9 mouse cellular contexts compared by ENCODE assay signal in the genomic region with DNA sequence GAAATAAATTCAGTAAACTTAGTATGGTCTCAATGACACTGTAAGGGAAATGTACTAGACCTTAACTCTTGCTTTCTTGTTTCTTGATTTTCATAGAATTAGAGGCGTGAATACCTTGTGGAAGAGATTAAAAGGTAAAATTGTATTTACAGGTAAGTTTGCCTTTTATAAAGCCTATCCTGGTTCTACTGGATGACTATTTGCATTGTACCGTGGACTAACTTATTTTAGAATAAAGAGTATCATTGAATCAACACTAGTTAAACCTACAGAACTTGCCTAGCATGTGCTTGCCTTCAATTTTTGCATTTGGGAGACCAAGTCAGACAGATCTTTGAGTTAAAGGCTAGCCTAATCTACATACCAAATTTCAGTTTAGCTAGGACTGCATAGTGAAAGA. TPM values are rescaled to one million over a fixed set of nuclear protein-coding genes. Genes with fewer than 3 reads are reported as not detected.
DNase-seq lines count a peak whose midpoint lies in the region; ATAC-seq lines count a peak whose summit lies in the region.
"Had no signal": no experiment of that assay in that cellular context is flagged by ENCODE, and none has a peak within 500 bp of the region (broad histone marks: within the 10 kb centered on the region; RNA-seq: fewer than 3 reads in every experiment).

No protein-coding gene starts in this region.

- H3K27me3 ChIP-seq in lung, embryonic 15.5 days: no peaks in the 10 kb centered on the region
- H3K27me3 ChIP-seq in forebrain, embryonic 10.5 days (ENCODE audit: poor library complexity, severe bottlenecking): no peaks in the 10 kb centered on the region
- H3K27me3 ChIP-seq in limb, embryonic 11.5 days (ENCODE audit: control insufficient read depth, insufficient read depth, low read length): no peaks in the 10 kb centered on the region
- no peaks in the 10 kb centered on the region for H3K27me3 ChIP-seq in neural tube, embryonic 15.5 days (replicated peaks)

- H3K9me3 ChIP-seq in lung, embryonic 15.5 days: no peaks in the 10 kb centered on the region
- peaks cover 7% of the 10 kb centered on the region; the same call in 1 of the 2 replicates for H3K9me3 ChIP-seq in forebrain, embryonic 10.5 days
- H3K9me3 ChIP-seq in limb, embryonic 11.5 days (ENCODE audit: control insufficient read depth, low read length): no peaks in the 10 kb centered on the region
- no peaks in the 10 kb centered on the region for H3K9me3 ChIP-seq in neural tube, embryonic 15.5 days (replicated peaks)

- no peak for DNase-seq in lung, postnatal 25 days (ENCODE audit: low spot score)
- no peak for DNase-seq in forebrain, embryonic 10.5 days (ENCODE audit: extremely low spot score, low spot score)
- no peak for DNase-seq in limb, embryonic 11.5 days (ENCODE audit: low spot score)
- no peak for DNase-seq in cerebellum, postnatal 4 days (ENCODE audit: low spot score in 2 of 2)
- no peak for DNase-seq in thymus, postnatal 25 days
- no peak for DNase-seq in gastrocnemius, postnatal 14 days
- DNase-seq: kidney, adult 18-20 months had no signal

- 31% methylated on average over 2 of the region's 2 CpGs for WGBS in lung, embryonic 15.5 days
- 68% methylated on average over 2 of the region's 2 CpGs for WGBS in forebrain, embryonic 10.5 days
- WGBS in limb, embryonic 11.5 days: 58% methylated on average over 2 of the region's 2 CpGs
- 51% methylated on average over 2 of the region's 2 CpGs for WGBS in neural tube, embryonic 15.5 days

- intact Hi-C loops in gastrocnemius, postnatal 14 days (cut with DNase I; ENCODE audit: low total_unique reads): no loop called here

- peak overlapping the region; percentile 98 for H3K4me3 ChIP-seq in lung, embryonic 15.5 days
- H3K4me3 ChIP-seq in forebrain, embryonic 10.5 days: peak overlapping the region; percentile 82
- peak overlapping the region; percentile 71 for H3K4me3 ChIP-seq in limb, embryonic 11.5 days (ENCODE audit: low read depth, low read length)
- H3K4me3 ChIP-seq in neural tube, embryonic 15.5 days (replicated peaks): peak overlapping the region; percentile 97

- peaks cover 14% of the 10 kb centered on the region for H3K4me1 ChIP-seq in lung, embryonic 15.5 days
- H3K4me1 ChIP-seq in forebrain, embryonic 10.5 days: peaks cover 22% of the 10 kb centered on the region
- H3K4me1 ChIP-seq in limb, embryonic 11.5 days (ENCODE audit: control insufficient read depth, insufficient read depth, low read length): peaks cover 2% of the 10 kb centered on the region; the same call in 1 of the 2 replicates
- peaks cover 20% of the 10 kb centered on the region for H3K4me1 ChIP-seq in neural tube, embryonic 15.5 days

- peak overlapping the region; percentile 58 for H3K4me2 ChIP-seq in lung, embryonic 15.5 days
- H3K4me2 ChIP-seq in limb, embryonic 11.5 days (ENCODE audit: low read depth, severe bottlenecking): peak overlapping the region; percentile 43
- H3K4me2 ChIP-seq in neural tube, embryonic 15.5 days: peak overlapping the region; percentile 59

- H3K9ac ChIP-seq in lung, embryonic 15.5 days: peak overlapping the region; percentile 98
- peak overlapping the region; percentile 98; the same call in 1 of the 2 replicates for H3K9ac ChIP-seq in limb, embryonic 11.5 days (ENCODE audit: low read length)
- peak overlapping the region; percentile 99; the same call in 1 of the 2 replicates for H3K9ac ChIP-seq in neural tube, embryonic 15.5 days (replicated peaks)

- H3K27ac ChIP-seq in lung, embryonic 15.5 days: peak overlapping the region; percentile 100; the same call in 1 of the 2 replicates
- H3K27ac ChIP-seq in forebrain, embryonic 10.5 days: peak overlapping the region; percentile 99
- H3K27ac ChIP-seq in limb, embryonic 11.5 days (replicated peaks; ENCODE audit: low read depth, low read length): peak overlapping the region; percentile 1; the same call in 1 of the 2 replicates
- peak overlapping the region; percentile 99; the same call in 1 of the 2 replicates for H3K27ac ChIP-seq in neural tube, embryonic 15.5 days (replicated peaks)

- H3K36me3 ChIP-seq in lung, embryonic 15.5 days: peaks cover 26% of the 10 kb centered on the region
- H3K36me3 ChIP-seq in forebrain, embryonic 10.5 days (replicated peaks): peaks cover 39% of the 10 kb centered on the region
- peaks cover 2% of the 10 kb centered on the region; the same call in 1 of the 2 replicates for H3K36me3 ChIP-seq in limb, embryonic 11.5 days (ENCODE audit: control insufficient read depth, insufficient read depth, low read length)
- peaks cover 20% of the 10 kb centered on the region; the same call in 1 of the 2 replicates for H3K36me3 ChIP-seq in neural tube, embryonic 15.5 days

- no peak for ATAC-seq in lung, embryonic 15.5 days (ENCODE audit: borderline replicate concordance, extremely low read depth, low FRiP score, low TSS enrichment)
- ATAC-seq in limb, embryonic 11.5 days (ENCODE audit: insufficient number of reproducible peaks, low FRiP score, low TSS enrichment, low read depth): no peak
- ATAC-seq in neural tube, embryonic 15.5 days (ENCODE audit: low FRiP score): no peak

RNA-seq across cellular contexts. Expression of a gene that starts 1.0 kb away (rescaled TPM):
- polyA plus RNA-seq in lung, embryonic 15.5 days (2015; fragmentation: Nextera tagmentation; extraction: Ambion mirVana): 38.4 and 44.8 TPM in 2 replicates
- 42.0 and 47.6 TPM in 2 replicates for polyA plus RNA-seq in forebrain, embryonic 10.5 days (2016; fragmentation: Nextera tagmentation; extraction: Ambion mirVana)
- 60.4 and 61.7 TPM in 2 replicates for polyA plus RNA-seq in limb, embryonic 11.5 days (2014; fragmentation: Nextera tagmentation; extraction: Ambion mirVana)
- 25.5 and 34.4 TPM in 2 replicates for polyA plus RNA-seq in neural tube, embryonic 15.5 days (2015; fragmentation: Nextera tagmentation; extraction: Ambion mirVana)
- 10 to 100 TPM; 14.8 to 22.0 TPM for total RNA-seq in gastrocnemius, postnatal 14 days (2021)

Comparison
In these comparisons a context has a peak if more than half of its experiments do, and no peak if none do; other contexts are left out.
1. H3K27ac ChIP-seq: peak in every context shown above with its lines; median percentile 100 in lung, embryonic 15.5 days; 99 in forebrain, embryonic 10.5 days; 99 in neural tube, embryonic 15.5 days; 1 in limb, embryonic 11.5 days.